8 mouse cellular contexts compared by ENCODE assay signal in genomic region chr2:165326304-165327190, GRCm38 (mm10). TPM values are rescaled to one million over a fixed set of nuclear protein-coding genes. Genes with fewer than 3 reads are reported as not detected.
A peak's percentile ranks its signal among the peaks of the same experiment; 100 is the strongest.
DNase-seq lines count a peak whose midpoint lies in the region; ATAC-seq and TF ChIP-seq lines count a peak whose summit lies in the region.

TSS of gene Elmo2 (minus strand) at chr2:165326479.

- peaks cover 35% of the 10 kb centered on the region for H3K4me1 ChIP-seq in hindbrain, postnatal 0 days (ENCODE audit: insufficient read depth, low read length)

- intact Hi-C loops in gastrocnemius, adult 2 months (cut with DNase I) = loop anchor here (2.0 kb wide), 1 partner anchor 40 kb away; the partner anchor contains the start of gene Slc35c2
- intact Hi-C loops in left cerebral cortex, adult 2 months (cut with DNase I) = loop anchor here (1.0 to 2.0 kb wide), 2 partner anchors 26 to 38 kb away; no protein-coding TSS in a partner anchor

- peak; percentile 85 for ATAC-seq in common myeloid progenitor, adult 5-6 weeks (replicated peaks; ENCODE audit: low read depth, poor library complexity, severe bottlenecking)
- peak; percentile 98 for ATAC-seq in hindbrain, postnatal 0 days
- ATAC-seq in megakaryocyte, adult 5-6 weeks (ENCODE audit: poor library complexity, severe bottlenecking) = peak; percentile 85

- peak; percentile 99 for DNase-seq in ZHBTc4 (ENCODE audit: low read depth, low spot score)
- peak; percentile 97 for DNase-seq in gastrocnemius, adult 2 months
- peak; percentile 98 for DNase-seq in hindbrain, postnatal 0 days (ENCODE audit: low spot score)
- DNase-seq in left cerebral cortex, adult 2 months (ENCODE audit: extremely low spot score in 1 of 2, low spot score in 2 of 2) = peak; percentile 97 to 98
- peak; percentile 98 to 99 for DNase-seq in right cerebral cortex, adult 2 months (ENCODE audit: low spot score in 2 of 2)
- DNase-seq in urinary bladder, postnatal 14 days (ENCODE audit: low spot score) = peak; percentile 97

- H3K27ac ChIP-seq in gastrocnemius, adult 2 months = peak within 1 kb of the TSS; percentile 88
- H3K27ac ChIP-seq in hindbrain, postnatal 0 days = peak within 1 kb of the TSS; percentile 85
- H3K27ac ChIP-seq in left cerebral cortex, adult 2 months = peak within 1 kb of the TSS; percentile 94

- peak within 1 kb of the TSS; percentile 92 for H3K4me3 ChIP-seq in gastrocnemius, adult 2 months
- H3K4me3 ChIP-seq in hindbrain, postnatal 0 days (ENCODE audit: low read length) = peak within 1 kb of the TSS; percentile 90
- peak within 1 kb of the TSS; percentile 93 for H3K4me3 ChIP-seq in left cerebral cortex, adult 2 months

- peak within 1 kb of the TSS; percentile 89 for H3K9ac ChIP-seq in hindbrain, postnatal 0 days (replicated peaks; ENCODE audit: low read length)

- H3K9me3 ChIP-seq in hindbrain, postnatal 0 days (ENCODE audit: low read length) = no peaks in the 10 kb centered on the region

- peak within 1 kb of the TSS; percentile 94 for H3K4me2 ChIP-seq in hindbrain, postnatal 0 days (ENCODE audit: low read depth, low read length)

- no peaks in the 10 kb centered on the region for H3K36me3 ChIP-seq in hindbrain, postnatal 0 days (ENCODE audit: insufficient read depth, low read length)

- 4% methylated on average over 52 of the region's 55 CpGs for WGBS in hindbrain, postnatal 0 days

- no peak for TF ChIP-seq CTCF in gastrocnemius, adult 2 months (IDR thresholded peaks at IDR 0.05)
- TF ChIP-seq CTCF in hindbrain, postnatal 0 days (IDR thresholded peaks at IDR 0.05; ENCODE audit: low read depth) = no peak
- no peak; the same call in 1 of the 2 replicates for TF ChIP-seq CTCF in left cerebral cortex, adult 2 months (IDR thresholded peaks at IDR 0.05)

- H3K27me3 ChIP-seq in hindbrain, postnatal 0 days (ENCODE audit: insufficient read depth, low read length) = no peaks in the 10 kb centered on the region

RNA-seq across cellular contexts. Expression of gene Elmo2, which starts in this region (rescaled TPM):
- 17.4 and 29.7 TPM in 2 replicates for total RNA-seq in common myeloid progenitor, adult 5-6 weeks (2017)
- 10 to 100 TPM; 12.8 to 15.0 TPM for total RNA-seq in gastrocnemius, adult 2 months (2021)
- total RNA-seq in hindbrain, postnatal 0 days (2014; rRNA removed) = 99.4 and 105 TPM in 2 replicates
- 68.9 and 71.8 TPM in 2 replicates for polyA plus RNA-seq in hindbrain, postnatal 0 days (2015; fragmentation: Nextera tagmentation; extraction: Ambion mirVana)
- total RNA-seq in left cerebral cortex, adult 2 months (2021) = 100 to 1,000 TPM; 164 to 173 TPM
- total RNA-seq in megakaryocyte, adult 5-6 weeks (2015) = 128 and 133 TPM in 2 replicates
- total RNA-seq in megakaryocyte, adult 5-6 weeks (2017) = 89.7 and 94.8 TPM in 2 replicates

Comparison
In these comparisons a context has a peak if more than half of its experiments do, and no peak if none do; other contexts are left out.
1. Peak in every context shown above with its lines: DNase-seq, ATAC-seq, H3K4me3 ChIP-seq and H3K27ac ChIP-seq.